Mouse (Mus musculus): ENCODE measurements at regions not wholly inside any gene's neighbourhood (a gene's known extent, or its start where the extent isn't known, plus 50 kb on each side); places are given as distances from the start of the nearest gene placed in this dataset.

DNA sequence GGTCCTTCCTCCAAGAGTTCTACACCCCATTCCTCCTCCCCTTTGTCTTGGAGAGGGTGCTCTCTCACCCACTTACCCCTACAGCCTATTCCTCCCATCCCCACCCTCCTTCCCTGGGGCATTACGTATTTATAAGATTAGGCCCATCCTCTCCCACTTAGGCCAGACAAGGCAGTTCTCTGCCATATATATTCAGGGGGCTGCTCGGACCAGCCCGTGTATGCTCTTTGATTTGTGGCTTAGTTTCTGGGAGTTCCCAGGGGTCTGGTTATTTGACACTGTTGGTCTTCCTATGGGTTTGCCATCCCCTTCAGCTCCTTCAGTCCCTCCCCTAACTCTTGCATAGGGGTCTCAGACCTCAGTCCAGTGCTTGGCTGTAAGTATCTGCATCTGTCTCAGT, 54.0 kb upstream of the Ranbp6 start:
- no peak for TF ChIP-seq CTCF (IDR thresholded peaks at IDR 0.05; ENCODE audit: low read depth)
- no peak for TF ChIP-seq EP300 (optimal IDR thresholded peaks at IDR 0.05)
